Mouse (Mus musculus) embryonic fibroblast, embryonic 13.5 days (primary cell): ENCODE results near the gene Stum. TPM values are rescaled to one million over a fixed set of nuclear protein-coding genes. Genes with fewer than 3 reads are reported as not detected.

ENCODE experiments used
- H3K27ac ChIP-seq: 2 replicates; pipeline ENCODE4 v1.5.1; 2012; ENCODE audit warnings: low read length, control low read depth, inconsistent platforms; ENCODE audit not compliant: insufficient read depth
- H3K4me1 ChIP-seq: 2 replicates; pipeline ENCODE4 v1.6.1; 2011; ENCODE audit warnings: low read length; ENCODE audit not compliant: control insufficient read depth, insufficient read depth
- H3K4me3 ChIP-seq: 2 replicates; pipeline ENCODE4 v1.5.1; 2011; ENCODE audit warnings: mild to moderate bottlenecking, control low read depth, low read length; ENCODE audit not compliant: insufficient read depth
- CTCF ChIP-seq: IDR thresholded peaks from 2 replicates; pipeline ENCODE4 v1.5.1; 2011; ENCODE audit warnings: mild to moderate bottlenecking, control low read depth, low read length, moderate library complexity, borderline replicate concordance; ENCODE audit not compliant: insufficient read depth
- POLR2A ChIP-seq: IDR thresholded peaks from 2 replicates; pipeline ENCODE4 v1.6.1; 2011; ENCODE audit warnings: low read depth, mild to moderate bottlenecking, control low read depth, low read length, moderate library complexity
- polyA plus RNA-seq: library from polyadenylated mRNA; stranded (reverse); fragments of >200 nt; gene quantifications from 2 replicates; pipeline ENCODE4 v1.2.4, GENCODE M21; 2011; ENCODE audit warnings: low read depth; ENCODE audit not compliant: missing spikeins, insufficient read length

The Stum gene
- polyA plus RNA-seq, 1 experiment, result not detected

GRCm38 (mm10) chr1:180499766-180500165, 16.5 kb upstream of the Stum start:
- TF ChIP-seq CTCF (no peak), POLR2A (no peak)
- Histone ChIP-seq H3K4me3 (no peak overlapping the region), H3K4me1 (no peaks in the 10 kb centered on the region), H3K27ac (no peak overlapping the region)

GRCm38 (mm10) chr1:180492777-180493176, 9.5 kb upstream of the Stum start:
- no peaks in the 10 kb centered on the region for H3K4me1 ChIP-seq
- no peak for TF ChIP-seq POLR2A
- no peak for TF ChIP-seq CTCF
- no peak overlapping the region for H3K27ac ChIP-seq
- H3K4me3 ChIP-seq, result no peak overlapping the region

GRCm38 (mm10) chr1:180485346-180485745, 2.0 kb upstream of the Stum start:
- TF ChIP-seq POLR2A, result no peak
- TF ChIP-seq CTCF, result no peak

GRCm38 (mm10) chr1:180482840-180483398, 385 bp downstream of the Stum start:
- TF ChIP-seq CTCF (no peak), POLR2A (no peak)
- Histone ChIP-seq H3K4me3 (no peak overlapping the region), H3K4me1 (no peaks in the 10 kb centered on the region; the same call in 1 of the 2 replicates), H3K27ac (no peak overlapping the region)

More at GRCm38 (mm10) chr1:180485346-180485745, 2.0 kb upstream of the Stum start:
- Histone ChIP-seq H3K4me3 (no peak overlapping the region), H3K4me1 (no peaks in the 10 kb centered on the region; the same call in 1 of the 2 replicates), H3K27ac (no peak overlapping the region)

GRCm38 (mm10) chr1:180481956-180482355, 1.3 kb downstream of the Stum start:
- Histone ChIP-seq H3K4me1 (no peaks in the 10 kb centered on the region; the same call in 1 of the 2 replicates), H3K4me3 (no peak overlapping the region), H3K27ac (no peak overlapping the region)
- TF ChIP-seq CTCF (no peak), POLR2A (no peak)

- H3K27ac ChIP-seq, result no peak overlapping the region
- TF ChIP-seq CTCF, result no peak
- TF ChIP-seq POLR2A, result no peak
Observed at GRCm38 (mm10) chr1:180481331-180481730, 2.0 kb downstream of the Stum start.

GRCm38 (mm10) chr1:180480325-180480724, 3.0 kb downstream of the Stum start:
- Histone ChIP-seq H3K4me3 (no peak overlapping the region), H3K4me1 (no peaks in the 10 kb centered on the region; the same call in 1 of the 2 replicates), H3K27ac (no peak overlapping the region)
- no peak for TF ChIP-seq POLR2A
- no peak for TF ChIP-seq CTCF

More at GRCm38 (mm10) chr1:180481331-180481730, 2.0 kb downstream of the Stum start:
- no peak overlapping the region for H3K4me3 ChIP-seq
- no peaks in the 10 kb centered on the region; the same call in 1 of the 2 replicates for H3K4me1 ChIP-seq

GRCm38 (mm10) chr1:180473566-180473965, 9.7 kb downstream of the Stum start:
- Histone ChIP-seq H3K4me1 (no peaks in the 10 kb centered on the region), H3K4me3 (no peak overlapping the region), H3K27ac (no peak overlapping the region)
- no peak for TF ChIP-seq CTCF
- TF ChIP-seq POLR2A, result no peak

GRCm38 (mm10) chr1:180468004-180468403, 15.3 kb downstream of the Stum start:
- H3K4me3 ChIP-seq, result no peak overlapping the region
- no peak for TF ChIP-seq POLR2A
- TF ChIP-seq CTCF, result no peak

GRCm38 (mm10) chr1:180465620-180466019, 17.7 kb downstream of the Stum start:
- Histone ChIP-seq H3K27ac (no peak overlapping the region), H3K4me3 (no peak overlapping the region), H3K4me1 (no peaks in the 10 kb centered on the region; the same call in 1 of the 2 replicates)
- no peak for TF ChIP-seq CTCF
- TF ChIP-seq POLR2A, result no peak

More at GRCm38 (mm10) chr1:180468004-180468403, 15.3 kb downstream of the Stum start:
- Histone ChIP-seq H3K4me1 (no peaks in the 10 kb centered on the region), H3K27ac (no peak overlapping the region)
